Mouse (Mus musculus) ES-Bruce4 (cell line): Measurements from ENCODE around the gene Rps6kl1. TPM values are rescaled to one million over a fixed set of nuclear protein-coding genes. Genes with fewer than 3 reads are reported as not detected.

Source experiments
- H3K27ac ChIP-seq: 2 replicates; pipeline ENCODE4 v1.5.1; 2012; ENCODE audit warnings: low read length, inconsistent platforms; ENCODE audit not compliant: insufficient read depth
- H3K27me3 ChIP-seq: 2 replicates; pipeline ENCODE4 v1.6.1; 2012; ENCODE audit warnings: mild to moderate bottlenecking, low read length, inconsistent platforms; ENCODE audit not compliant: control insufficient read depth, poor library complexity, insufficient read depth, severe bottlenecking
- H3K36me3 ChIP-seq: 2 replicates; pipeline ENCODE4 v1.6.1; 2012; ENCODE audit warnings: inconsistent platforms, mild to moderate bottlenecking, low read length, moderate library complexity; ENCODE audit not compliant: control insufficient read depth, poor library complexity, insufficient read depth, severe bottlenecking
- H3K4me1 ChIP-seq: one replicate; pipeline ENCODE4 v1.8.1; 2011; ENCODE audit warnings: low read length; ENCODE audit not compliant: control insufficient read depth, insufficient read depth
- H3K4me3 ChIP-seq: 2 replicates; pipeline ENCODE4 v1.5.1; 2011; ENCODE audit warnings: low read depth, mild to moderate bottlenecking, low read length
- H3K9ac ChIP-seq: 2 replicates; pipeline ENCODE4 v1.6.1; 2012; ENCODE audit warnings: low read depth, mild to moderate bottlenecking, inconsistent platforms; ENCODE audit not compliant: poor library complexity, severe bottlenecking
- H3K9me3 ChIP-seq: replicated peaks from 2 replicates; pipeline ENCODE4 v1.6.1; 2012; ENCODE audit warnings: mild to moderate bottlenecking, low read length, inconsistent platforms; ENCODE audit not compliant: control insufficient read depth, poor library complexity, insufficient read depth, severe bottlenecking
- CTCF ChIP-seq: IDR thresholded peaks from one replicate; pipeline ENCODE4 v1.8.1; 2011; ENCODE audit warnings: low read depth, low read length
- EP300 ChIP-seq: IDR thresholded peaks from 2 replicates; pipeline ENCODE4 v1.6.1; 2011; ENCODE audit warnings: low read depth, low read length; ENCODE audit not compliant: insufficient read depth
- POLR2A ChIP-seq: IDR thresholded peaks from one replicate; pipeline ENCODE4 v1.8.1; 2011; ENCODE audit warnings: low read length; ENCODE audit not compliant: insufficient read depth
- polyA plus RNA-seq: library from polyadenylated mRNA; stranded (reverse); fragments of >200 nt; gene quantifications from 2 replicates; pipeline ENCODE4 v1.2.4, GENCODE M21; 2011; ENCODE audit warnings: low read depth; ENCODE audit not compliant: missing spikeins, insufficient read depth, insufficient read length

Rps6kl1 gene
- polyA plus RNA-seq, 1 experiment, result 3.0 TPM

- Histone ChIP-seq H3K4me3 (no peak overlapping the region), H3K9ac (no peak overlapping the region), H3K4me1 (no peaks in the 10 kb centered on the region), H3K27ac (no peak overlapping the region), H3K9me3 (peaks cover 21% of the 10 kb centered on the region), H3K36me3 (peaks cover 70% of the 10 kb centered on the region), H3K27me3 (no peaks in the 10 kb centered on the region)
- TF ChIP-seq EP300, result no peak
Measured at GRCm38 (mm10) chr12:85129426-85129978, 21.6 kb downstream of the Rps6kl1 start.

- H3K4me1 ChIP-seq, result no peaks in the 10 kb centered on the region
- TF ChIP-seq POLR2A (no peak), CTCF (no peak), EP300 (no peak)
- H3K9ac ChIP-seq, result no peak overlapping the region
- peaks cover 69% of the 10 kb centered on the region for H3K36me3 ChIP-seq
- H3K9me3 ChIP-seq, result peaks cover 21% of the 10 kb centered on the region
- H3K27me3 ChIP-seq, result no peaks in the 10 kb centered on the region
- no peak overlapping the region for H3K4me3 ChIP-seq
- no peak overlapping the region for H3K27ac ChIP-seq
Measured at GRCm38 (mm10) chr12:85126986-85127603, 24.0 kb downstream of the Rps6kl1 start.

- Histone ChIP-seq H3K9ac (no peak overlapping the region), H3K4me1 (no peaks in the 10 kb centered on the region), H3K36me3 (peaks cover 57% of the 10 kb centered on the region), H3K27ac (no peak overlapping the region), H3K9me3 (peaks cover 4% of the 10 kb centered on the region; the same call in 1 of the 2 replicates), H3K4me3 (no peak overlapping the region), H3K27me3 (no peaks in the 10 kb centered on the region)
- TF ChIP-seq CTCF (no peak), POLR2A (no peak), EP300 (no peak)
Measured at GRCm38 (mm10) chr12:85124751-85125150, 26.3 kb downstream of the Rps6kl1 start.

- no peak overlapping the region for H3K4me3 ChIP-seq
- TF ChIP-seq CTCF (no peak), EP300 (no peak)
- no peaks in the 10 kb centered on the region for H3K4me1 ChIP-seq
- no peaks in the 10 kb centered on the region for H3K9me3 ChIP-seq
- no peaks in the 10 kb centered on the region for H3K27me3 ChIP-seq
- H3K27ac ChIP-seq, result no peak overlapping the region
- H3K36me3 ChIP-seq, result peaks cover 48% of the 10 kb centered on the region
- H3K9ac ChIP-seq, result no peak overlapping the region
Measured at GRCm38 (mm10) chr12:85123645-85124044, 27.4 kb downstream of the Rps6kl1 start.

GRCm38 (mm10) chr12:85123108-85123530 is 27.9 kb downstream of the Rps6kl1 start:
- no peak overlapping the region for H3K9ac ChIP-seq
- TF ChIP-seq EP300 (no peak), POLR2A (no peak)
- no peaks in the 10 kb centered on the region for H3K4me1 ChIP-seq
- no peak overlapping the region for H3K4me3 ChIP-seq
- H3K27me3 ChIP-seq, result no peaks in the 10 kb centered on the region
- peaks cover 47% of the 10 kb centered on the region for H3K36me3 ChIP-seq
- H3K9me3 ChIP-seq, result no peaks in the 10 kb centered on the region
- H3K27ac ChIP-seq, result no peak overlapping the region

GRCm38 (mm10) chr12:85121806-85122459 is 29.1 kb downstream of the Rps6kl1 start:
- Histone ChIP-seq H3K4me3 (no peak overlapping the region), H3K9me3 (no peaks in the 10 kb centered on the region), H3K27ac (no peak overlapping the region), H3K36me3 (peaks cover 44% of the 10 kb centered on the region), H3K27me3 (no peaks in the 10 kb centered on the region), H3K4me1 (no peaks in the 10 kb centered on the region), H3K9ac (no peak overlapping the region)
- TF ChIP-seq POLR2A (no peak), EP300 (no peak)
